Mouse (Mus musculus) spleen, adult 2 months (tissue): ENCODE data around the gene Lrrc27.

Experiments used
- CTCF ChIP-seq: fragments of 200-500 bp; IDR thresholded peaks from 2 replicates; pipeline ENCODE4 v1.5.1; 2011; ENCODE audit warnings: mild to moderate bottlenecking, inconsistent platforms; ENCODE audit not compliant: insufficient read depth, insufficient read length, insufficient replicate concordance; ENCODE audit errors: extremely low read depth
- POLR2A ChIP-seq: fragments of 200-500 bp; IDR thresholded peaks from 2 replicates; pipeline ENCODE4 v1.6.1; 2011; ENCODE audit warnings: low read depth, low read length, inconsistent platforms

GRCm38 (mm10) chr7:139247881-139248614, 35.3 kb downstream of the Lrrc27 start, which contains the start of gene Pwwp2b:
- peak; percentile 15 for TF ChIP-seq POLR2A
- TF ChIP-seq CTCF, result no peak
